Mouse (Mus musculus): ENCODE measurements around the gene Fuk. TPM values are rescaled to one million over a fixed set of nuclear protein-coding genes. Genes with fewer than 3 reads are reported as not detected.
"Not testable (repeated sequence)": the region's sequence is repeated elsewhere in the genome, so short reads cannot be mapped to it uniquely, and the experiment has no call there.

Gene Fuk
- polyA plus RNA-seq, 1 experiment: 3.3 TPM

GRCm38 (mm10) chr8:110888441-110888840, 13.8 kb downstream of the Fuk start:
- H3K9me3 ChIP-seq: peaks cover 6% of the 10 kb centered on the region
- TF ChIP-seq GATA1 (IDR thresholded peaks at IDR 0.05; ENCODE audit: borderline replicate concordance, low read length) (no peak), FLI1 (IDR thresholded peaks at IDR 0.05; ENCODE audit: low read length) (no peak)
- peaks cover 88% of the 10 kb centered on the region for H3K36me3 ChIP-seq (replicated peaks; ENCODE audit: low read length)
- no peaks in the 10 kb centered on the region for H3K27me3 ChIP-seq (replicated peaks)
- H3K4me1 ChIP-seq: peaks cover 8% of the 10 kb centered on the region; the same call in 1 of the 2 replicates
- no peak overlapping the region for H3K4me3 ChIP-seq (replicated peaks)

GRCm38 (mm10) chr8:110887551-110887950, 14.7 kb downstream of the Fuk start:
- no peak for TF ChIP-seq GATA1 (IDR thresholded peaks at IDR 0.05; ENCODE audit: borderline replicate concordance, low read length)
- no peak for TF ChIP-seq FLI1 (IDR thresholded peaks at IDR 0.05; ENCODE audit: low read length)
- peaks cover 3% of the 10 kb centered on the region; the same call in 1 of the 2 replicates for H3K9me3 ChIP-seq
- no peak overlapping the region for H3K4me3 ChIP-seq (replicated peaks)
- H3K4me1 ChIP-seq: peaks cover 8% of the 10 kb centered on the region; the same call in 1 of the 2 replicates
- no peaks in the 10 kb centered on the region for H3K27me3 ChIP-seq (replicated peaks)
- H3K36me3 ChIP-seq (replicated peaks; ENCODE audit: low read length): peaks cover 89% of the 10 kb centered on the region

GRCm38 (mm10) chr8:110886634-110887033, 15.7 kb downstream of the Fuk start:
- Histone ChIP-seq H3K9me3 (no peaks in the 10 kb centered on the region), H3K36me3 (replicated peaks; ENCODE audit: low read length) (peaks cover 93% of the 10 kb centered on the region), H3K4me1 (peaks cover 8% of the 10 kb centered on the region; the same call in 1 of the 2 replicates), H3K4me3 (replicated peaks) (no peak overlapping the region), H3K27me3 (replicated peaks) (no peaks in the 10 kb centered on the region)
- TF ChIP-seq FLI1 (IDR thresholded peaks at IDR 0.05; ENCODE audit: low read length) (no peak), GATA1 (IDR thresholded peaks at IDR 0.05; ENCODE audit: borderline replicate concordance, low read length) (no peak)

GRCm38 (mm10) chr8:110883824-110884223, 18.5 kb downstream of the Fuk start:
- Histone ChIP-seq H3K4me1 (peaks cover 18% of the 10 kb centered on the region), H3K36me3 (replicated peaks; ENCODE audit: low read length) (peaks cover 99% of the 10 kb centered on the region), H3K4me3 (replicated peaks) (no peak overlapping the region), H3K9me3 (no peaks in the 10 kb centered on the region), H3K27me3 (replicated peaks) (no peaks in the 10 kb centered on the region)
- TF ChIP-seq GATA1 (IDR thresholded peaks at IDR 0.05; ENCODE audit: borderline replicate concordance, low read length): no peak
- TF ChIP-seq FLI1 (IDR thresholded peaks at IDR 0.05; ENCODE audit: low read length): no peak

- TF ChIP-seq FLI1 (IDR thresholded peaks at IDR 0.05; ENCODE audit: low read length): no peak
- no peak for TF ChIP-seq GATA1 (IDR thresholded peaks at IDR 0.05; ENCODE audit: borderline replicate concordance, low read length)
- H3K36me3 ChIP-seq (replicated peaks; ENCODE audit: low read length): peaks cover 97% of the 10 kb centered on the region
- H3K9me3 ChIP-seq: no peaks in the 10 kb centered on the region
- H3K4me1 ChIP-seq: peaks cover 28% of the 10 kb centered on the region
- no peaks in the 10 kb centered on the region for H3K27me3 ChIP-seq (replicated peaks)
- no peak overlapping the region for H3K4me3 ChIP-seq (replicated peaks)
Observed at GRCm38 (mm10) chr8:110881741-110882310, 20.5 kb downstream of the Fuk start.

GRCm38 (mm10) chr8:110877862-110878261, 24.4 kb downstream of the Fuk start:
- H3K4me1 ChIP-seq: peaks cover 25% of the 10 kb centered on the region
- TF ChIP-seq GATA1 (IDR thresholded peaks at IDR 0.05; ENCODE audit: borderline replicate concordance, low read length): no peak
- no peak for TF ChIP-seq FLI1 (IDR thresholded peaks at IDR 0.05; ENCODE audit: low read length)
- H3K27me3 ChIP-seq (replicated peaks): no peaks in the 10 kb centered on the region
- H3K36me3 ChIP-seq (replicated peaks; ENCODE audit: low read length): peaks cover 95% of the 10 kb centered on the region
- H3K9me3 ChIP-seq: no peaks in the 10 kb centered on the region
- H3K4me3 ChIP-seq (replicated peaks): no peak overlapping the region

- Histone ChIP-seq H3K36me3 (replicated peaks; ENCODE audit: low read length) (peaks cover 97% of the 10 kb centered on the region), H3K9me3 (no peaks in the 10 kb centered on the region), H3K27me3 (replicated peaks) (no peaks in the 10 kb centered on the region), H3K4me1 (no peaks in the 10 kb centered on the region; the same call in 1 of the 2 replicates), H3K4me3 (replicated peaks) (no peak overlapping the region)
- TF ChIP-seq GATA1 (IDR thresholded peaks at IDR 0.05; ENCODE audit: borderline replicate concordance, low read length): no peak
- TF ChIP-seq FLI1 (IDR thresholded peaks at IDR 0.05; ENCODE audit: low read length): no peak
Observed at GRCm38 (mm10) chr8:110870501-110870900, 31.8 kb downstream of the Fuk start.

GRCm38 (mm10) chr8:110861347-110862025, 40.8 kb downstream of the Fuk start:
- H3K36me3 ChIP-seq (replicated peaks; ENCODE audit: low read length): peaks cover 96% of the 10 kb centered on the region
- not testable (repeated sequence) for H3K4me3 ChIP-seq (replicated peaks); H3K4me1 ChIP-seq; H3K27me3 ChIP-seq (replicated peaks); H3K9me3 ChIP-seq

- peaks cover 96% of the 10 kb centered on the region for H3K36me3 ChIP-seq (replicated peaks; ENCODE audit: low read length)
- no peak for TF ChIP-seq GATA1 (IDR thresholded peaks at IDR 0.05; ENCODE audit: borderline replicate concordance, low read length)
- TF ChIP-seq FLI1 (IDR thresholded peaks at IDR 0.05; ENCODE audit: low read length): no peak
- H3K4me3 ChIP-seq (replicated peaks): no peak overlapping the region
- no peaks in the 10 kb centered on the region for H3K9me3 ChIP-seq
- H3K27me3 ChIP-seq (replicated peaks): no peaks in the 10 kb centered on the region
- 0 out of 2 replicates have a peak, but pooled peaks cover 5% of the 10 kb centered on the region for H3K4me1 ChIP-seq
Observed at GRCm38 (mm10) chr8:110859651-110860501, 42.4 kb downstream of the Fuk start.
